Mouse (Mus musculus): ENCODE results near the gene Olfr839-ps1.

Gene Olfr839-ps1

DNA sequence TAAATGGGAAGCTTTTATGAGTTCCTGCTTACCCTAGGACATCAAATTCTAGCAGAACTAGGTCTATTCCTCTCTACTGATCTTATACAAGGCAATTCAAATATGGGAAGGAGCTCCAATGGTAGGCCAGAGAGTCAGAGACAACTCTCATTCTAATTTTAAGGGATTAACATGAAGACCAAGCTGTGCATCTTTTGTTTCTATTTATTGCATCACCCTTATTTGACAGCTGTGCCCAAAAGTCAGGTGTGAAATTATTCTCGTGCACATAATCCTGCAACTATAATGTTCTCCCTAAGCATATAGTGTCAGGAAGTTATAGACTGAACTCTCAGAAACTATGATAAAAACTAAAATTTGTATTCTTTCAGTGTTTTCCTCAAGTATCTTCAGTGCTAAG is at the start of gene Olfr839-ps1:
Gene Olfr839-ps1, minus strand, starts transcription at position 101 of the 400 bp plus-strand sequence.
- DNase-seq, result no peak

- DNase-seq, result no peak
These were observed 41.1 kb downstream of the Olfr839-ps1 start, which contains the start of gene Olfr837 for GRCm38 (mm10) chr9:19136017-19136416. Olfr837 (plus strand) TSS chr9:19136317.

DNA sequence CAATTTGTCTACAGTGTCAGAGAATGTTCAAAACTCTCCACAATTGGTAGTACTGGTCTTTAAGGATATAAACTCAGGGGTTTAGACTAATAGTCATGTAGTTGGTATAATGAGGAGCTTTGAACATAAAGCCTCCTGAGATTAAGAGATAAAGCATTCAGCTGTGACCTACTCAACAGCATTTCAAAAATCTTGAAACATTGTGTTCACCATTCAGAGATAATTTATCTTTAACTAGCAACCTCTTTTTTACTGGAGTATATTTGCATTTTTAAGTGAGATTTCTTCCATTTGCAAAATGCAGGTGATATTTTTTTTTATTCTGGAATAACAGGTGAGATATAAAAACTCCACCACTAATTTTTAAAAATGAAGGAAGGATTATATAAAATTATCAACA is 57.0 kb downstream of the Olfr839-ps1 start, which contains the start of gene Olfr836:
Gene Olfr836, plus strand, starts transcription at position 301 of the 400 bp plus-strand sequence.
- DNase-seq, result no peak

Data from cerebellum, postnatal 10 days (tissue).